Comparison of ENCODE assay signal across 9 mouse cellular contexts in the genomic region with DNA sequence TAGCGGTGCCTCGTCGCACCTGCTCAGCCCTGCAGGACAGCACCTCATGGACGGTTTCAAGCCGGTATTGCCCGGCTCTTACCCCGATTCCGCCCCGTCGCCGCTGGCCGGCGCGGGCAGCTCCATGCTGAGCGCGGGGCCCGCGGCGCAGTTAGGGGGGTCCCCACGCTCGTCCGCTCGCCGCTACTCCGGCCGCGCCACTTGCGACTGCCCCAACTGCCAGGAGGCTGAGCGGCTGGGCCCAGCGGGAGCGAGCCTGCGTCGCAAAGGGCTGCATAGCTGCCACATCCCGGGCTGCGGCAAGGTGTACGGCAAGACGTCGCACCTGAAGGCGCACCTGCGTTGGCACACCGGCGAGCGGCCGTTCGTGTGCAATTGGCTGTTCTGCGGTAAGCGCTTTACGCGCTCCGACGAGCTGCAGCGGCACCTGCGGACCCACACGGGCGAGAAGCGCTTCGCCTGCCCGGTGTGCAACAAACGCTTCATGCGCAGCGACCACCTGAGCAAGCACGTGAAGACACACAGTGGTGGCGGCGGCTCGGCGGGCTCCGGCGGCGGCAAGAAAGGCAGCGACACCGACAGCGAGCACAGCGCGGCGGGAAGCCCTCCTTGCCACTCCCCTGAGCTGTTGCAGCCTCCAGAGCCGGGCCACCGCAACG. TPM values are rescaled to one million over a fixed set of nuclear protein-coding genes. Genes with fewer than 3 reads are reported as not detected.
DNase-seq lines count a peak whose midpoint lies in the region; ATAC-seq and TF ChIP-seq lines count a peak whose summit lies in the region.
"Had no signal": no experiment of that assay in that cellular context is flagged by ENCODE, and none has a peak within 500 bp of the region (broad histone marks: within the 10 kb centered on the region; RNA-seq: fewer than 3 reads in every experiment).

No protein-coding gene starts in this region.

- no peak overlapping the region for H3K9ac ChIP-seq in kidney, embryonic 14.5 days (ENCODE audit: low read depth, low read length)
- H3K9ac ChIP-seq in intestine, embryonic 14.5 days (ENCODE audit: low read length): no peak overlapping the region
- peak overlapping the region; percentile 60 for H3K9ac ChIP-seq in neural tube, embryonic 13.5 days

- H3K27ac ChIP-seq in kidney, embryonic 14.5 days (ENCODE audit: low read depth, low read length): no peak overlapping the region
- no peak overlapping the region for H3K27ac ChIP-seq in intestine, embryonic 14.5 days (ENCODE audit: low read depth)
- H3K27ac ChIP-seq in neural tube, embryonic 13.5 days (replicated peaks): peak overlapping the region; percentile 47
- no peak overlapping the region for H3K27ac ChIP-seq in left cerebral cortex, adult 2 months

- WGBS in kidney, embryonic 14.5 days: under 1% methylated on average over 78 of the region's 78 CpGs
- under 1% methylated on average over 76 of the region's 78 CpGs for WGBS in intestine, embryonic 14.5 days
- WGBS in neural tube, embryonic 13.5 days: under 1% methylated on average over 78 of the region's 78 CpGs

- intact Hi-C loops in left cerebral cortex, adult 2 months (cut with DNase I): no loop called here

- no peaks in the 10 kb centered on the region for H3K36me3 ChIP-seq in kidney, embryonic 14.5 days (ENCODE audit: control insufficient read depth, insufficient read depth, low read length)
- H3K36me3 ChIP-seq in intestine, embryonic 14.5 days (ENCODE audit: control insufficient read depth, insufficient read depth, low read length): no peaks in the 10 kb centered on the region
- no peaks in the 10 kb centered on the region for H3K36me3 ChIP-seq in neural tube, embryonic 13.5 days

- ATAC-seq in kidney, embryonic 14.5 days (ENCODE audit: low FRiP score, low TSS enrichment): peak; percentile 29
- ATAC-seq in intestine, embryonic 14.5 days (replicated peaks; ENCODE audit: low FRiP score, low TSS enrichment, low read depth): 0 out of 2 replicates have a peak, but pooled peaks have one; percentile 17
- peak; percentile 48 for ATAC-seq in neural tube, embryonic 13.5 days (ENCODE audit: low read depth)
- no peak for ATAC-seq in frontal cortex, adult (ENCODE audit: low TSS enrichment)

- H3K4me1 ChIP-seq in kidney, embryonic 14.5 days (ENCODE audit: control insufficient read depth, insufficient read depth, low read length): no peaks in the 10 kb centered on the region; the same call in 1 of the 2 replicates
- peaks cover 6% of the 10 kb centered on the region; the same call in 1 of the 2 replicates for H3K4me1 ChIP-seq in intestine, embryonic 14.5 days (replicated peaks; ENCODE audit: control insufficient read depth, insufficient read depth, low read length)
- peaks cover 30% of the 10 kb centered on the region for H3K4me1 ChIP-seq in neural tube, embryonic 13.5 days (replicated peaks)

- TF ChIP-seq CTCF in left cerebral cortex, adult 2 months (IDR thresholded peaks at IDR 0.05): no peak

- H3K27me3 ChIP-seq in kidney, embryonic 14.5 days (ENCODE audit: control insufficient read depth, insufficient read depth, low read length): peaks cover 88% of the 10 kb centered on the region
- peaks cover 96% of the 10 kb centered on the region for H3K27me3 ChIP-seq in intestine, embryonic 14.5 days (replicated peaks; ENCODE audit: control insufficient read depth, insufficient read depth, low read length)
- H3K27me3 ChIP-seq in neural tube, embryonic 13.5 days: peaks cover 91% of the 10 kb centered on the region

- no peak overlapping the region for H3K4me2 ChIP-seq in kidney, embryonic 14.5 days (replicated peaks; ENCODE audit: low read depth, low read length)
- H3K4me2 ChIP-seq in intestine, embryonic 14.5 days (ENCODE audit: low read length): peak overlapping the region; percentile 39
- H3K4me2 ChIP-seq in neural tube, embryonic 13.5 days: peak overlapping the region; percentile 55

- peak overlapping the region; percentile 28 for H3K4me3 ChIP-seq in kidney, embryonic 14.5 days (ENCODE audit: low read length)
- peak overlapping the region; percentile 12; the same call in 1 of the 2 replicates for H3K4me3 ChIP-seq in intestine, embryonic 14.5 days (ENCODE audit: low read depth, low read length)
- H3K4me3 ChIP-seq in neural tube, embryonic 13.5 days: peak overlapping the region; percentile 38
- H3K4me3 ChIP-seq in left cerebral cortex, adult 2 months: no peak overlapping the region

- no peak for DNase-seq in kidney, postnatal 14 days
- peak; percentile 47 for DNase-seq in embryo, embryonic 10.5 days (ENCODE audit: low spot score)
- DNase-seq in intestine, embryonic 14.5 days (ENCODE audit: low spot score): peak; percentile 79
- no peak for DNase-seq in cerebellum, postnatal 36 days
- no peak for DNase-seq in left cerebral cortex, adult 2 months (ENCODE audit: extremely low spot score in 1 of 2, low spot score in 2 of 2)

- no peaks in the 10 kb centered on the region for H3K9me3 ChIP-seq in kidney, embryonic 14.5 days (ENCODE audit: control insufficient read depth, low read length)
- no peaks in the 10 kb centered on the region for H3K9me3 ChIP-seq in intestine, embryonic 14.5 days (ENCODE audit: control insufficient read depth, low read length)
- H3K9me3 ChIP-seq in neural tube, embryonic 13.5 days: no peaks in the 10 kb centered on the region

RNA-seq across cellular contexts. Expression of a gene that starts 3.2 kb away (rescaled TPM):
- not detected in 2 replicates for polyA plus RNA-seq in kidney, embryonic 14.5 days (2014; fragmentation: Nextera tagmentation; extraction: Ambion mirVana)
- polyA plus RNA-seq in intestine, embryonic 14.5 days (2014; fragmentation: Nextera tagmentation; extraction: Ambion mirVana): not detected in 2 replicates
- 4.0 and 4.1 TPM in 2 replicates for polyA plus RNA-seq in neural tube, embryonic 13.5 days (2015; fragmentation: Nextera tagmentation; extraction: Ambion mirVana)
- total RNA-seq in left cerebral cortex, adult 2 months (2021): 1 to 10 TPM; 1.7 to 2.3 TPM
- total RNA-seq: heart, postnatal 14 days had no signal

Comparison
In these comparisons a context has a peak if more than half of its experiments do, and no peak if none do; other contexts are left out.
1. DNase-seq: peak in embryo, embryonic 10.5 days (single experiment) and intestine, embryonic 14.5 days (single experiment); none in kidney, postnatal 14 days (single experiment), cerebellum, postnatal 36 days (0 of 2) and left cerebral cortex, adult 2 months (0 of 2).